Mouse (Mus musculus) gastrocnemius, postnatal 4 days (tissue): ENCODE measurements around the gene Slc46a2. TPM values are rescaled to one million over a fixed set of nuclear protein-coding genes. Genes with fewer than 3 reads are reported as not detected.

Experiments
- DNase-seq, 2 experiments: peaks; one replicate each; pipeline ENCODE4 v3.0.0; 2021 to 2022; ENCODE audit warnings: low spot score in 2 of 2, mixed read lengths in 2 of 2
- long read RNA-seq, 2 experiments: library from polyadenylated mRNA; stranded (forward); transcript quantifications; one replicate each; pipeline ENCODE4 v2.0.0; 2021
- total RNA-seq, 2 experiments: library from RNA; stranded (reverse); gene quantifications; 2 replicates each; pipeline ENCODE4 v1.2.3; 2021

Gene Slc46a2
- not detected for total RNA-seq
- long read RNA-seq, experiment 1: 0 reads
- long read RNA-seq, experiment 2: 0 reads

DNA sequence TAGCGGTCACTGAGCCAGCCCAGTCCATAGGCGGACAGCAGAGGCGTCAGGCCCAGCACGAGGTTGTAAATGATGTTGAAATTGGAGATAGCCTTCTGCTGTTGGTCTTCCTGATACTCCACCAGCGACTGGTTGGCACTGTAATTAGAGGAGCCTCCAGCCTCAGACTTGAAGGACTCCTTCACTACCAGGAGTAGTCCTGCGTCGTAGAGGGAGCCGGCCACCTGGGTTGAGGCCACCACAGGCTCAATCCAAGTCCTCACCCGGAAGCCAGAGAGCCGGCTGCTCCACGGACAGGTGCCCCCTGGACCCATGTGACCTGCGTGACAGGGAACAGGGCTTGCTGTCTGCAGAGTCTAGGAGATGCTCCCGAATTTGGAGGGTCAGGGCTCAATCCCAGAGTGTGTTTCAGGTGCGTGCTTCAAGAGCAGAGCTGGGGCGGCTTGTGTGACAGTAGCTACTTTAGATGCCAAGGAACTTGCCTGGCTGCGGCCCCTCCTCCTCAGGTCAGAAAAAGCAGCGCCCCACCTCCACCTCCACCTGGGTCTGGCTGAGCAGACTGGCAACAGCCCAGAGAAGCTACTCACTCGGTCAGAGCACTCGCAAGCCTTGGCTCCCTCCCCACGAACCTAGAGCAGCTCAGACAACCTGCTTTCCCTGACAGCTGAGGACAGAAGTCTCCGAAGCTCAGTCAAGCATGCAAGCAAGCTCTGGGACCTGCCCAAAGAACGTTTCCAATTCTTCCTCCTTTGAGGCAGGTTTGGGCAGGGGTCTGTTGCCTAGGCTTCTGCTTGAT lies at the start of gene Slc46a2:
Slc46a2 (minus strand) TSS at position 449 of the 796 bp plus-strand sequence.
- no peak for DNase-seq

DNA sequence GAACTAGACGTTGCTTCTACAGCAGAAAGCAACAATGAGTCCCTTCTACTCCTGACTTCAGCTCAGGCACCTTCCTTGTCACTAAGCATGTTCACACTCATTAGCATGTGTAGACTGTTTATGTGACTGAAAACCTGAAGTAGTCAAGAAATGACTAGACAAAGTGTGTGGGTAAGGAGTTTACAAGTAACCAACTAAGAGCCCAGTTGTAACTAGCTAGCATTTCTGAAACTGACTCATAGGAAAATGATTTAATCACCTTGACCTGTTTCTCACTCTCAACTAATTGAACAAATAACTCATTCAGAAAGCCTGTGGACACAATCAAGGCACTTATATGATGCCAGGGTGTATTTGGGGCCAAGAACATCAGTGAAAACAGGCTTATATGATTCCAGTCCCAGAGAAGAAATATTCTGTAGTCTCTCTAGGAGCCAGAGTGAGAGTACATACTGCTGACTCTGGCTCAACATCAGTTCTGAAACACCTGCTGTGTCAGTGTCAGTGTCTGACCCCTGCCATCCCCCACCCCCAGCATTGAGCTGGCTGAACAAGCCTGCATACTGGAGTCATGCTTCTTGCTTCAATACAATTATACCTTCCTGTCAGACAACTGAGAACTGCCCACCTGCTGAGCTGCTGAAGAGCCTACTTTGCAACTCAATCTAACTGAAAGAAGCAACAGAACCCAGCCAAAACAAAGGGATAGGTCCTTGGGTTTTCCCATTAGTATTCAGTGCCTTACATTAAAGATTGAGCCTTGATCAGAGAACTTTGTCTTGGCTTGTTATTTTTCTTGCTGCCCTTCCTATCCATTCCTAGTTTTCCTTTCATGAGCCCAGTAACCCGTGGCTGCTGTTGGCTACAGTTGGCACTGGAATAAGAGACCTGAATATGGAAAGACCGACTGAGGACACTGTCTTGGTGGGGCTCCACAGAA lies 48.8 kb upstream of the Slc46a2 start, which contains the start of gene Mup6:
Mup6 (plus strand) TSS at position 890 of the 940 bp plus-strand sequence.
- DNase-seq: no peak

DNA sequence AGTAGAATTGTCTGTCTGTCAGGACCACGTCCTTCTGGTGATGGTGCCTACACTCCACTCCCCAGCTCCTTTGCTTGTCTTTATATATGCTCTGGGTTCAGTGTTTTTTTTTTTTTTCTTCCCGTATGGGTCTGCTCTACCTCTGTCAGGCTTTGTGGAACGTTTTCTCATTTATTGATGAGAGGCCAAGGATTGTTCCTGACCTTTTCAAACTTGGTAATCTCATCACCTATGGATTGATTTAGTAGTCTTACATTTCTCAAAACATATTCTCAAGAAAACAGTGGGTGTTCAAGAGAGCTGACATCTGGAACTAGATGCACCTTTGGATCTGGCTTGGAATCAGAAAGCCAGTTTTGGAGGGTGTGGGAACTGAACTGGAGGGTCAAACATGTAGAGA lies 45.8 kb upstream of the Slc46a2 start, which contains the start of gene Mup4:
Mup4 (minus strand) TSS at position 101 of the 400 bp plus-strand sequence.
- DNase-seq: no peak

DNA sequence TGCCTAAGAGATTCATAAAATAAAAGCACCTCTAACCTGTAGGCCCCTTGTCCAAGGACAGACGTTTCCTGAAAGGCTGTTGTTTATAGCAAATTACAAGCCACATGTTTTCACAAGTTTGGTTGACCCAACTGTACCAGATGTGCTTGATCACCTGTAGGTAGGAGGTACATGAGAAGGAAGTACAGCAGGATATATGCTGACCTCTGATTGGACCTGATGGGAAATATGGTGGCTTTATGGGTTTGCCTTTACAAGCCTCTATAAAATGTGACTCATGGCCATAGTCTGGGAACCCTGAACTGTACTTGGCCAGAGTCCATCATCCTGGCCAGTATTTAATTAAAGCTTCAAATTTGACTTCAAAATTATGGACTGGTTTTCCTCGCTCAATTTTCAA lies 22.7 kb upstream of the Slc46a2 start:
- no peak for DNase-seq

DNA sequence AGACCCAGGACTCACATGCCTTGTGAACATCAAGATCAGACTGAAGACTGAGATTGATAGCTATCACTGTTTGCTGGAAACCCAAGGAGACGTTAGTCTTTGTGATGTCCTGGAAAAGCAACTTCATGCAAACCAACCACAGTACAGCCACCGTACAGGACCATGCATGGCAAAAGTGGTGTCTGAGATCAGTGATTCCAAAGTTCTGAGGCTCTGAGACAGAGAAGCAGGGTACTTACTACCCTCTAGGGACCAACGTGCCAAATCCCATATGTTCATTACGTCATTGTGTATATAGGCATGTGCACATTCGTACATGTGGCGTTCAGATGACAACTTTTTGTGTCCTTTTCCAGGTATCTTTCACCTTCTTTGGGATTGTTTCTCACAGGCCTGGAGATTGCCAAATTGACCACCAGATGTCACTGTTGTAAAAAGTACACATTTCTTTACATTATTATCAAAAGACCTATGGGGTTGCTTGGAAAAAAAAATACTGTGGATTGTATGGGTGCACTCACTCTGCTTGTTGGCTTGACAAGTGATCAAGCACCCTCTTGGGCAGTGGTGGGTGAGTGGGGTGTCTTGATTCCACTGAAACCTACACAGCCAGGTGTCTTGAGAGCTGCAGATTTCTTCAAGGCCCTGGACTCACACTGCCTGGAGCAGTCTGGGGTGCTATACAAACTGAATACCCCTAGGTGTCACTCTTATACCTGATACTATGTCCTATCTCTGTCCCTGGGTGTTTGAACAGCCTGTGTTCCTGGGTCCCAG lies 17.8 kb upstream of the Slc46a2 start:
- no peak for DNase-seq

DNA sequence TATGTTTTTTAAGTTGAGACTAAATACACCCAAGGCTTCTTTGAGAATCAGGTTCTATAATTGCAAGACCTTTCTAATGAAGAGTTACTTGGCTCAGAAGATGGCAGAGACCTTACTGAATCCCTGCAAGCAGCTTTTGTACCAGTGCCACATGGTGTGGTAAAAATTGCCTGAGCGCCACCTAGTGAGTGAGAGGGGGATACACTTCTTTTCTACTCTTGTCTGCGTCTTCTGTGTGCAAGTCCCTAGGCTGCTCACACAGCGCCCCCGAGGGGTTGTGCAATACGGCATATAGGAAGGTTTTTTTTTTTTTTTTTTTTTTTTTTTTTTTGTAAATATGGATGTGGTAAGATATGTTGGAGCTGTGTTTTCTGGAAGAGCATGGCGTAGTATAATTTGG lies 13.5 kb upstream of the Slc46a2 start:
- DNase-seq: peak in 1 of 2 experiments; percentile 47

DNA sequence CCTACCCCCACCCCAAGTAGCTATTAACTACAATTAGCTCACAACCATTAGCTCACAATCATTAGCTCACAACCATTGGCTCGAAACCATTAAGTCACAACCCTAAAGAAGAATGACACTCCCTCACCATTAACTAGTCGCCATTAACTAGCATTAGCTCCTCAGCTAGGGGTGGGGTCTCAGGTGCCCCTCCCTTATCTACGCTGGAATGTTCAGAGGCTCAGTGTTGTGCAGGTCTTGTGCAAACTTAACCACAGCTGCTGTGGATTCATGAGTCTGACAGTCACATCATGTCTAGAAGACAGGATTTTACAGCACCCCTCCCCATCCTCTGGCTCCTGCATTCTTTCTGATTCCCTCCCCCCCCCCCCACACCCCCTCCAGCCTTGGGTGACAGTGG lies 12.8 kb upstream of the Slc46a2 start:
- DNase-seq: no peak

DNA sequence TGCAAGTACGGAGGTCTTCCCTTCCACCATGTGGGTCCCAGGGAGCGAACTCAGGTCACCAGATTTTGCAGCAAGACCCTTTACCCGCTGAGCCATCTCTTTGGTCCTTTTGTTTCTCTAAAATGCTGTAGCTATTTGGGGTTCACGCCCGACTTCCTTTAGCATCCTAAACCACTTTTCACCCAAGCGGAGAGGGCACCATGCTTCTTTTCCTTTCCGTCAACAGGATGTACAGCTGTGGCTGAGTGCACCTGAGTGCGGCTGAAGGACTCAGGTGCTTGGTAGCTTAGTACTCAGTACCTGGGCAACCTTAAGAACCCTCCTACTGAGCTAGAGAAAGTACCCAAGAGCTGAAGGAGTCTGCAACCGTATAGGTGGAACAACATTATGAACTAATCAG lies 10.2 kb upstream of the Slc46a2 start:
- no peak for DNase-seq

DNA sequence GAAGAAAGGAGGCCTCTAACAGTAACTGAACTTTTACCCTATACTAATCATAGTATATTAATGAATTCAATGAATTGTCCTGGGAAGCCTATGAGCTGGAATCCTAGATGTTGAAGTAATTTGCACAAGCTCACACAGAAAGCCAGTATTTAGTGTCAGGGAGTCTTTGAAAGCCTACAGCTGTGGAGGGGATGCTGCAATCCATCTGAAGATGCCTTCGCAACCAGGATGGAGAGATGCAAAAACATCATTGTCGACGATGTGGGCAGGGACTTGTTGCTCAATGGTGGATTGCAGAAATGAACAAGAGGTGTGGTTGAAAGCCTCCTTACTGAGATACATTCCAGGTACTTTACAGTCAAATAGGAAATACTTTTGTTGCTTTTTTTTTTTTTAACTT lies 3.1 kb upstream of the Slc46a2 start:
- DNase-seq: no peak

DNA sequence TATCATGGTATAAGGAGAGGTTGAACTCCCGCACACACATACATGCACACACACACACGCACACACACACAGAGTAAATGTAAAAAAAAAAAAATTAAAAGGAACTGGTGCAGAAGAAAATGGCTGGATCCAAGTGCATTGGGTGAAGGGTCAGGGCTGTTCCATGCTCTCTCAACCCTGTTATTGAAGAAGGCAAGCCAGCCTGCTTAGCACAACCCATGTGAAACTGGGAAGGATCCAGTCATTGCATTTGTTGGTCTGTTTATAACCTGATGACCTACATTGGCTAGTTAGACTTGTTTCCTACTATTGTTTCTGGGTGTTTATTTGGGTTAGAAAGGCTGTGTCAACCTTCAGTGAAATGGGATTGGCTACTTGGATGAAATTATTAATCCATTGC lies 6.1 kb downstream of the Slc46a2 start:
- DNase-seq: no peak

DNA sequence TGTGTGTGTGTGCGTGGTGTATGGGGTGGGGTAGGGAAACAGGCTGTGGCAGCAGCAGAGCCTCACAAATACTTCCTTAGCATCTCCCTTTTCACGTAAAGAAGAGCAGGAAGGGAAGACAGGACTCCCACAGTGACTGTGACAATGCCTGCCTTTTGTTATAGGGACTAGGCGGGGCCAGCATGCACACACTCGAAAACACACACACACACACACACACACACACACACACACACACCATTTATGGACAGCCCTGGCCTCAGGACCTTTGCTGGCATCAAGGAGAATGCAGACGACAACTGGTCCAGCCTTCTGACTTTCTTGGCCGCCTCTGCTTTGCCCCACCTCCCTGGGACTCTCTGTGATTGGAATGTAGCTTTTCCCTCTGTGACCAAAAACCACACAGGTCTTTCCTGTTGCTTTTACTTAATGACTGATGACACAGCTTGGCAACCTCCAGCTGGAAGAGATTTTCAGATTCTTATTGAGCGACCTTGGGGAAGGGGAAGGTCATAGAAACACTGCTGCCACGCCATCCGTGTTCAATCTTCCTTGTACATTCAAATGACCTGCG lies 7.1 kb downstream of the Slc46a2 start:
- DNase-seq: no peak

DNA sequence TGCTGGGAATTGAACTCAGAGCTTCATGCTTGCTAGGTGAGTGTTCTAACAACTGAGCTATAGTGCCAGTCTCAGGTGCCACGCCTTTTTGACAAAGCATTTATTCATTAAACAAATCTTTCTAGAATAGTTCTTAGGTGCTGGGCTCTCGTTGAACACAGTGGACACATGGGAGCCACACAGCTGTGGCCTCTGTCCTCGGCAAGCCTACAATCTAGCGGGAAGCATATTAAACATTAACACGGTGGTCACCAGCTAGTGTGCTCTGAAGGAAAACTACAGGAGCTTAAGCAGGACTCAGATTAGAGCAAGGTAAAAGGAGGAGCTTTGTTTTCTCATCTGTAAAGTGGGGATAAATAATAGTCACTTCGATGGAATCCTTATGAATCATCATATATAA lies 7.8 kb downstream of the Slc46a2 start:
- DNase-seq: no peak

DNA sequence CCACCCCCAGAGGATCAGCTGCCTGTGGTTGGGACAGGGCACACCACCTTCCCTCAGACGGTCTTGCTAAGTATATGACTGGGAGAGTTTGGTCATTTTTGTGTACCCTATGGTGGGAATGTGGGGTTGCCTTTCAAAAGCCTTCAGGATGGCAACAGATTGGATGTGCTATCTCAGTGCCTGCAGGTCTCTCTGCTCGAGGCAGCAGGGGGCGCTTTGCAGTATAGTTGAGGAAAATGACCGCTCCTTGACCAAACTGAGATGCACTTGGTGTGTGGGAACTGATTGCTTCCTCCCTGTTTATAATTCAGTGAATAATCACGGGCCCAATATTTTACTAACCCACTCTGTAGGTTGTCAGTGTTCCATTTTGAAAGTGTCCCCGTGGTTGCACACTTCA lies 12.3 kb downstream of the Slc46a2 start:
- no peak for DNase-seq

DNA sequence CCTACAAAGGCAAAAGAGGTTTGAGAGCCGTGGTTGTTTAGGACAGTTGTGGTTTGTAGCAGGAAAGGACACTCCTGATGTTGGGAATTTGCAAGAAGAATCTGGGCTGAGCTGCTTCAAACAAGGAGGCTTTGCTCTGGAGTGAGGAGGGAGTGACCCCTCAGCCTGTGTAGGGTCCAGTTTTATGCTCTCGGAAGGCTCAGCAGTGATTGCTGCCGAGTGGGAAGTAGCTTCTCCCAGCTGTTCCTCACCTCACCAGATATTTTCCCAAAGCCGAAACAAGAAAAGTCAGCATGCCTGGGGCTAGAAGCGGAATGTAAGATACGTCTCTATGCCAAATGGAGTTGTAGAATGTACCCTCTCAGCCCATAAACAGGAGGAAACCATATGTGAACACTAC lies 13.0 kb downstream of the Slc46a2 start:
- DNase-seq: no peak

DNA sequence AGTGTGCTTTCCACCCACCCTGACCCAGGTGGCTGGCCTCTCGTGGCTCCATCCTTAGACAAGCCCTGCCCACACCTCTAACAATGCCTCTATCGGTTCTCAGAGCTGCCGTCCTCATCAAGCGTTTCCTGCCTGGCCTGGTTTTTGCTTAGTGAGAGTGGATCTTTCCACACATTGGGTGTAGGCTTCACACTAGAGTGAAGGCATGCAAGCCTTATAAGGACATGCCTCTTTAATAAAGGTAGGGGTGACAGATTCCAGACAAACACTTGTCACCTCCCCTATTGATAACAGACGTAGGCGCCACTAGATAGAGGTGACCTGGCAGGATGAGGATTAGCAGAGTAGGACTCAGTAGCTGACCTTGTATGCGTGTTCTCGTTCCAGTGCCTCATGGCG lies 16.3 kb downstream of the Slc46a2 start:
- no peak for DNase-seq

DNA sequence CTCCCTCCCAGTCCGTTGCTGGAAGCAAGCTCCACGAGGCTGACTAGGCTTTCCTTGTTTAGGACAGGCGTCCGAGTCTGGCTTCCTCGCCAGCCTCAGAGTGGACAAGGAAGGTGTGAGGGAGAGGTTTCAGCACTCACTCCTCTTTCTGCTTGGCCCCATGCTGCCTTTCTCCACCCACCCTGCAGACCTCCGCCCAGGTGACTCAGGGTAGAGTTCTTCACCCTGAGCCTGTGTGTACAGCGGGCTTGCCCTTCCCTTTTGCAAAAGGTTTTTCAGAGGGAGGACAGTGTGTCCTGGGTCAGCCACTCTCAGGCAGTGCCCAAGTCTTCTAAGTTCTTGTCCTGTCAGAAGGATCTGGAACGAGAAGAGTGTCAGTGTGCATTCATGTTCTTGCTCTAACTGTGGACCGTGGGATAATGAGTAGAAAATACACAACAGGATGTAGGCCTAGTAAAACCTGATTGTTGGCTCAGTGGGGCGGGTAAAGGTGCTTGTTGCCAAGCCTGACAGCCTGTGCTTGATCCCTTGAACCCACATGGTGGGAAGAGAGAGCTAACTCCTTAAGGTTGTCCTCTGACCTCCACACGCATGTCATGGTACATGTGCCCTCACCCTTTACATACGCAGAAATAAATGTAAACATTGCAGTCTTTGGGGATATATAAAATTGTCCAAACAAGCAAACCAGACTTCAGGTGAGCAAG lies 16.9 kb downstream of the Slc46a2 start:
- DNase-seq: no peak

DNA sequence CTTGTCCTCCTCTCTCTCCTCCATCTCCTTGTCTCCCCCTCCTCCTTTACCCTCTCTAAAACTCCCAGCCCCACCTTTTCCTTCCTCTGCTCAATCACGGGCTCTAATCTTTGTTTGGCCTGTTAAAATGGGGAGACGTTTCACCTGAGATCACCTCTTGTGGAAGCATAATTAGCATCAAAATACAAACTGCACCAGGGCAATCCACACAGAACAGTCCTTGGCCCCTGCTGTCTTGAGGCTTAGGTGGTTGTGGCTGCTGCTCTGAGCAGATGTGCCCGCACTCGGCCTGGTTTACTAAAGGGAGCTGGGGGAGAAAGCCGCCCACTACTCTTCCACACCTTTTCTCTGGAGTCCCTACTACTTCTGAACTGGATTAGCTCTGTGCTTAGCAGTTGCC lies 18.9 kb downstream of the Slc46a2 start:
- DNase-seq: no peak

DNA sequence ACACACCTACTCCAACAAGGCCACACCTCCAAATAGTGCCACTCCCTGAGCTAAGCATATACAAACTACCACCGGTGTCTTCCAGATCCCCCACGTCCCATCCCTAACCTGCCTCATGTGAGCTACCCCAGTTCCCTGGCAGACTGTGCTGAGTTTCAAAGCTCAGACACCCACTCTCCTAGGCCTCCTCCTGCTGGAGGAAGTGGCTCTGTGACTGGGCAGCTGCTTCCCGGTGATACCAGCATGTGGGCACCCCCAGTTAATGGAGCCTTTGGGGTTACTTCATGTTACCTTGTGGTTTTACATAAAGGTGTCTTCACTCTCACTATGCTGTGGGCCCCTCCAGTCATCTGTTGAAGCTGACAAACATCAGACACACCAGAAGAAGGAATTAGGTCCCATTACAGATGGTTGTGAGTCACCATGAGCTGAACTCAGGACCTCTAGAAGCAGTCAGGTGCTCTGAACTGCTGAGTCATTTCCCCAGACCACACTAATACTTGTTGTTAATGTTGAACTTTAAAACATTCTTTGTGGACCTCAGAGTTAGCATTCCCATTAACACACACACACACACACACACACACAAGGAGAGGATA lies 19.8 kb downstream of the Slc46a2 start:
- DNase-seq: no peak

DNA sequence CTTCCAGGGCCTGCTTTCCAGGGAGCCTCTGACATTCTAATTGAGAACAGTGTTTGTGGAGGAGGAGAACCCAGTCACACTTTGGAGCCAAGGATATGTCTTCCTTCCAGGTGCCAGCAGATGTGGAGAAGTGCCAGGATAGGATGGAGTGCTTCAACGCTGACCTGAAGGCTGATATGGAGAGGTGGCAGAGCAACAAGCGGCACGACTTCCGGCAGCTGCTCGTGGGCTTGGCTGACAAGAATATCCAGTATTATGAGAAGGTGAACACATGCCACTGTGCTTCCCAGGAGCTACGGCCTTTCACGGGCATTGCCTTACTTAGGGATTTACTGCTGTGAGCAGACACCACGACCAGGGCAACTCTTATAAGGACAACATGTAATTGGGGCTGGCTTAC lies 20.4 kb downstream of the Slc46a2 start:
- no peak for DNase-seq

DNA sequence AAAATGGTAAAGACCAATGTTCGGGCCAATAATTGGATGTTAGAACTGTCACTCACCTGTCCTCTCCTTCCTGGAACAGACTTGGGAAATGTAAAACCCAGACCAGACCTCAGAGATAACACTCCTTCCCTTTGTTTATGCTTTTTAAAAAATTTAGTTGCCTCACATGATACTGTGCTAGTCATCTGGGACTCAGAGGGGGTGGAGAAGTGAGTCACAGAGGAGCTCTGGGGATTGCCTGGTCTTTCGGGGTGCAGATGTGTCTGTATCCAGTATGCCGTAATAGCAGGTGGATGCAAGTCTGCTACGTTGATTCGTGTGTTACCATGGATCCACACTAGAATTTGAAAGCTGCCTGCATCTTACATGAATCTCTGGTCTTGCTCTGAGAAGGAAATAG lies 22.1 kb downstream of the Slc46a2 start:
- no peak for DNase-seq
